Mouse (Mus musculus) ovary, postnatal 36 days (tissue): ENCODE data around the gene Phgdh.
A peak's percentile ranks its signal among the peaks of the same experiment; 100 is the strongest.

Experiments used
- DNase-seq: peaks from one replicate; pipeline ENCODE4 v3.0.0; 2022; ENCODE audit warnings: low spot score, mixed read lengths

Gene Phgdh

DNA sequence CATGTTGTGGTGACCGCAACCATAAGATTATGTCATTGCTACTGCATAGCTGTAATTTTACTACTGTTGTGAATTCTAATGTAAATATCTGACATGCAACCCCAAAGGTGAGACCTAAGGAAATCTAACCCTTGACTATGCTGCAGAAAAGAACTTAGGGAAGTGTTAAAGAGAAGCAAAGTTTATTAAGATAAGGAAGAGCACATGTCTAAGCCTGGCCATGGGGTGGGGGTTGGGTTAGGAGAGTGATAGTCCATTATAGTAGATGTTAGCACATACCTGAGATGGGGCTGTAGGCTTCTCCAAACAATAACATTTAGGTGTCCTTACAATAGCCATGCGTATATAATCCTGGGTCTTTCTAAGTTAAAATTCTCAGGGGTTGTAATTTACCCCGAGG, 3.4 kb upstream of the Phgdh start:
- no peak for DNase-seq

- DNase-seq = no peak
These were observed 1.2 kb upstream of the Phgdh start for GRCm38 (mm10) chr3:98340818-98341594.

DNA sequence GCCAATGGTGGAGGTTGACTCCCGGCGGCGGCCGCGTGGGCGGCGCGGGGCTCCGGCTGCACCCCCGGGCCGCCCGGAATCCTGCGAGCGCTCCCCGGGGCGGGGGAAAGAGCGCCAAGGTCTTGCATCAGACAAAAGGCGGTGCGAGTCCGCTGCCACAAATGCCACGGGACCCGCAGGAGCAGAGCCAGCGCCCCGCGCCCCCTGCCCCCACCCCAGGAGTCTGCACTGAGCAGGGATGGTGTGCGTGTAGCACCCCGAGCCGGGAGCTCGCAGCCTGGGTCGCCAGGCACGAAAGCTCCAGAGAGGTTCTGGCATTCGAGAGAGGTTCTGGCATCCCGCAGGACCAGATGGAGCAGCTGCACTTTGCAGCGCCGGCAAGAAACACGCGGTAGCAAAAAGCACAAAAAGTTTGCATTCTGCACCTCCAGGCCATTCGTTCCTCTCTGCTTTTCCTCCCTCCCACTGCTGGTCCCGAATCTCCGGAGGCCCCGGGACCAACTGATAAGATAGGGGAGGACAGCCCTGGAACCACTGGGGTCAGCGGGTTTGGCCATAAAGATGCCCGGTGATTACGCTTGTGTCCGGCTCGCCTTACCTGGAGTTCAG, 589 bp downstream of the Phgdh start:
- DNase-seq = peak; percentile 65

- peak; percentile 63 for DNase-seq
These were observed 1.2 kb downstream of the Phgdh start for GRCm38 (mm10) chr3:98338584-98339041.

DNA sequence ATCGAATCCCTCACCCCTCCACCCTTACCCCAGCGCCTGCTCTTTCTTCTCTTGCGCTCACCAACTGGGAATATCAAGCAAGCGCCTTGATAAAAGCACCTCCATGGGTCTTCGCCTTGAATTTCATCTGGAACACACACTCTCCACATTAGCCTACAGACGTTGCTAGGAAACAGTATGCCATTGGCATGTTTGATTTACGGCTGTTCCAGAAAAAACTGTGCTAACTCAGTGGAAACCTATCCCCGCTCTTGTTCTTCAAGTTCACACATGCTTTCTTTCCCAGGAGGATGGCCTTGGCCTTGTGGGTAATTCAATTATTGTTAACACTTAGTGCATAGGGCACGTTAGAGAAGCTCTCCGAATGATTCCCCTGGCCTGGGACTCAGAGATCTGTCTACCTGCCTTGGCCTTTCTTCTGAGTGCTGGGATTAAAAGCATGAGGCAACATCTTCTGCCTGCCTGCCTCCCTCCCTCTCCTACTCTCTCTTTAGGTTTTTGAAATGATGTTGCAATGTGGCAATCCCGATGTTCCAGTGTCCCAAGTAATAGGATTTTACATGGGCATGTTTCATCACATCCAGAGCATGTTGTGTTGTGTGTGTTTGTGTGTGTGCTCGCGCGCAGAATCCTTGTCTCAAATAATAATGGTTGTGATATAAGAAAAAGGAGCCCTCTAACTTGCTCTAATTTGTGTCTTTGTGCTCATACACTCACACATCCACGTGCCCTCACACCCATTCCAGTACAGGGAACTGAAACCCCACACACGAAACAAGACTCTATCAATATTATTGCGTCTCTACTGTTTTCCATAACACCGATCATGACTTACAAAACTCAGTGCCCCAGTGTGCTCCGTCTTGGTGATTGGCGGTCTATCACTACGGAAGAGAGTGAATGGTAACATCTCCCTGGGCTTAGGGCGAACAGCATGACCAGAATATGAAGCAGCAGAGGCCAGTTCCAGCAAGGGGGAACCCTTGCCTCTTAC, 2.8 kb downstream of the Phgdh start:
- no peak for DNase-seq

DNA sequence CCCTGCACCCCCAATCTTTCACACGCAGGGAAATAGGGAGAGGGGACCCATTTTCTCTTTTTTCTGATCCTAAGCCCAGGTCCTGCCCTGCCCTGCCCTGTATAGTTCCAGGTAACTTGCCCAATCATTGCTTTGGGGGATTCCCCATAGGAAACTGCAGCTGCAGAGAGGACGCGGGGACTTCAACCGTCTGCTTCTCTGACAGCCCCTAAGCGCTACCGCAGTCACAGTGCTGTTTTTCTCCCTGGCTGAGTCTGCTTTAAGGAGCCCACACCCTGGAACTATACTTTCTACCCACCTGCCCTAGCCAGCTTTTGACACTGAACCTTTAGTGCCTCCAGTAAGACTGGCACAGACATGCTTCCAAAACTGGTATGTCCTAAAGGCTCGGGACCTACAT, 3.9 kb downstream of the Phgdh start:
- no peak for DNase-seq

- no peak for DNase-seq
These were observed 4.5 kb downstream of the Phgdh start for GRCm38 (mm10) chr3:98335331-98335730.

GRCm38 (mm10) chr3:98334010-98334409, 5.8 kb downstream of the Phgdh start:
- no peak for DNase-seq

DNA sequence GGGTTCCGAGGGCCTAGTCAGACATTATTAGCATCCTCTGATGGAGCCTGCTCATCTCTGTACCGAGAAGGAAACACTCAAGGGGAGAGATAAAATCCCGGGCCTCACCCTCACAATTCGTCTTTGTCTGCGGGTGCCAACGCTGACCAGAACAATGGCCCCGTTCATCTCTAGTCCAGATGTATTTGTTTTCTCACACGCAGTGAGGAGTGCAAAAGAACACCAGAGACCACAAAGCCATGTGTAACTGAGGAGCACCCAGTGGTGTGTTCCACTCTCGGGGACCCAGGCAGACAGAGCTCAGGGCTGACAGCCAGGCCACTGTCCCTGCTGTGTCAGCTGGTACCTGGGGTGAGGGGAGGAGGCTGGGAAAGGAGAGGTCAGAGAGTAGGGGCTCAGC, 15.6 kb downstream of the Phgdh start:
- no peak for DNase-seq

GRCm38 (mm10) chr3:98322209-98322608, 17.6 kb downstream of the Phgdh start:
- DNase-seq = no peak

DNA sequence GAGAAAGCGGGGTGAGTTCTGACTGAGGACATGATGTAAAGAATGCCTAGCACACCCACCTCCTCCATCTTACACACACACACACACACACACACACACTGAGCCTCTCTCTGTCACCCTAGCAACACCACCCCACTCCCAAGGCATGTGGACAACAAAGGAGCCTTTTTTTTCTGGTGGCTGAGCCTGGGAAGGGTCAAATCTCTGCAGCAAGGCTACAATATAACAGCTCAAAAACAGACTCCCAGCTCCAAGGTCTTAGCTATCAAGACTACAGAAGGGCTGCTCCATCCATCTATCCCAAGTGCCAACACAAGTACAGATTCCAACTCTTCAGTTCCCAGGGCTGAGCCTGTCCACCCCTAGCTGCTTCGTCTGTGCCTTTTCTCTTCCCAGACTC, 20.6 kb downstream of the Phgdh start:
- no peak for DNase-seq

DNA sequence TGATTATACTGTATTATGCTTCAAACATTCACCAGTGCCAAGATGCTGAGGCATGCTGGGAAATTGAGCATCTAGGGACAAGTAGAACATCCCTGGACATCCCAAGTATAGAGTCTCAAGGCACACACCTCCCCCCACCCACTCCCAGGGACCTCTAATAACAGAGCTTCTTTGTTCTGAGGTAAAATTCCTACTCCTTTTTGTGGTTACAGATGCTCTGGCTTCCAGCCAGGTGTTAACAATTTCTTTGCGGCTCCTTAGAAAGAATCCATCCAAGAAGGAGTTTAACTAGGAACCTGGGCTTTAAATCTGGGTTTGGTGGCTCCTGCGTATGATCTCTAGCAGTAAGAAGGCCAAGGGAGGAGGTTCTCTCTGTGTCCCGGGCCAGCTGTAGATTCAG, 22.6 kb downstream of the Phgdh start:
- DNase-seq = no peak

GRCm38 (mm10) chr3:98315181-98315580, 24.6 kb downstream of the Phgdh start:
- no peak for DNase-seq

GRCm38 (mm10) chr3:98313294-98314155, 26.3 kb downstream of the Phgdh start:
- no peak for DNase-seq

DNA sequence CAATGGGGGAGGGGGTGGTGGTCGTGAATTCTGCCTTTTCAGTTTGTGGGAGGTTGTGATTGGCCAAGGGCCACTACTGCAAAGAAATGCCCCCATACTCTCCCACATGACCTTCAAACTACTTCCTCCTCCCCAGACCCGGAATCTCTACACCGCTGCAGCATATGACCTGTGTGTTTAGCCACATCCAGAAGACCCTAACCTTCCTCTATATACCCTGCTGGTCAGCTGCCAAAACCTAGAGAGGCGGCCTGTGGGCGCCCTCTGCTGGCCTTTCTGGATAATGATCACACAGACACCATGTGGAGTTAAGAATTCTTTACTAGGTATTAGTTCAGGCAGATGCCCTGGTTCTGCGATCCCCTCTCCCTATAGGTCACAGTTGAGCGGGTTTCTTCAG, 26.9 kb downstream of the Phgdh start:
- peak; percentile 57 for DNase-seq

GRCm38 (mm10) chr3:98310456-98310855, 29.3 kb downstream of the Phgdh start:
- DNase-seq = no peak

- DNase-seq = no peak
These were observed 31.2 kb downstream of the Phgdh start for GRCm38 (mm10) chr3:98308606-98309005.

DNA sequence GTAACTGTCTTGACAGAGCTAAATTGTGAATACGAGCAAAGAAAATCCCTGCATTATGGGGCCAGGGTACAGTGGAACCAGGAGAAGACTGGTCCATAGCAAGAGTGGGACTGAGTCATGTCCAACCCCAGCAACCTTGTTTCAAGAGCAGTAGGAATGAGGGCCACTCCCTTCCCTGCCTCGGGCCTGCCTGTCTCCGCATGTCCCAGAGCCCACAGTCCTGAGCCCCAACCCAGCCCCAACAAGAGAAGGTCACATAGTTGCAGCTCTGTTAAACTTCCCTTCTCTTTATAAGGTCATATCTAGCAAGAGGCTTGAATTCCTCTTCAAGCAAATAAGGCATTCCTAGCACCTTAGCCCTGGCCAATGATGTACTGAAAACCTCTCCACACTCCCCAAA, 38.0 kb downstream of the Phgdh start:
- no peak for DNase-seq

- no peak for DNase-seq
These were observed 39.5 kb downstream of the Phgdh start for GRCm38 (mm10) chr3:98300266-98300665.

DNA sequence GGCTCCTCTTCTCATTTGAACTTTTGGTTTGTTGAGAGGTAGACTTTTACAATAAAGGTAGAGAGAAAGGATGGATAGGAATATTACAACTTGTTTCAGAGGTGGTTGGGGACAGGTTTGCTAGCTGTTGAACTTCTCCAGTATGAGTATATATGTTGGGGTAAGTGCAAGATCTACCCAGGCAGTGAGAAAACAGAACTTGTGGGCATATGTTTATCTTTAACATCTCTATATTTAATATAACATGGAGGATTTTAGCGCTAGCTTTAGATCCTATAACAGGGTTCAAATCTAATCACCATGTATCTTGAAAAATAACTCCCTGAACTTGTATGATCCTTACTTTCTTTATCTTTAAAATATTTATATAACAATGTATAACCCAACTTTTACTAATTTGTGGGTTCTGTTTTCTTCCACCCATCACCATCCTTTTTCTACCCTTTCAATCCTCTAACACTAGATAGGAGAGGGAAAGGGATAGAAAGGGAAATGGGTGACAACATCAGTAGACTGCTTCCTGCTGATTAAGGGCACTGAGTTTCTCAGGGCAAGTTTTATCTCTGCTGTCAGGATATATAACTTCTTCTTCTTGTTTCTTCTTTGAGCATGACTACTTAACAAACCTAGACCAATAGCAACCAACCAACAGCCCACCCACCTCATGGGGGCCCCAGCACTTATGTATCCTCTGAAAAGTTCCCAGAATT, 40.2 kb downstream of the Phgdh start:
- DNase-seq = no peak

DNA sequence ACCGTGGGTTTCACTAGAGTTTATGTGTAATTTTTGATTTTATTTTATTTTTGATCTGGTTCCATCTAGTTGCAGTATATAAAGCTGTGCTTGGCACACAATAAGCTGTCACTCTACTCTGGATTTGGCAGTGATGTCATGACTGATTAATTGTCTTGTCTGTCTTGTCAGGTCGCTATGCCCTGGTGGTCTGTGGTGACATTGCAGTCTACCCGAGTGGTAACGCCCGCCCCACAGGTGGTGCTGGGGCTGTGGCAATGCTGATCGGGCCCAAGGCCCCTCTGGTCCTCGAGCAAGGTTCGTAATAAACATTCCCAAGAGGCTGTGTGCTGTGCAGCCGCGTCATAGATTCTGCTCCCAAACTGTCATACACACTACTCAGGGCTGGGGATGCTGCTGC, 43.8 kb downstream of the Phgdh start:
- no peak for DNase-seq
